Mouse (Mus musculus) gastrocnemius, adult 18-20 months (tissue): Measurements from ENCODE around the gene Cnpy3. TPM values are rescaled to one million over a fixed set of nuclear protein-coding genes. Genes with fewer than 3 reads are reported as not detected.
"Not testable (repeated sequence)": the region's sequence is repeated elsewhere in the genome, so short reads cannot be mapped to it uniquely, and the experiment has no call there.

Source experiments
- DNase-seq: peaks from one replicate; pipeline ENCODE4 v3.0.0; 2021; ENCODE audit warnings: low spot score
- total RNA-seq, 2 experiments: library from RNA; stranded (reverse); gene quantifications; 2 replicates each; pipeline ENCODE4 v1.2.3; 2021

The Cnpy3 gene
- total RNA-seq, 2 experiments from 2014 or later, result 7.0 to 8.2 TPM

GRCm38 (mm10) chr17:46767868-46768267 lies 15.9 kb upstream of the Cnpy3 start:
- no peak for DNase-seq

GRCm38 (mm10) chr17:46764916-46765315 lies 12.9 kb upstream of the Cnpy3 start:
- DNase-seq, result not testable (repeated sequence)

- DNase-seq, result no peak
These were observed 11.5 kb upstream of the Cnpy3 start, which contains the start of gene Ptcra for GRCm38 (mm10) chr17:46763544-46763943. Gene Ptcra, minus strand, starts transcription at chr17:46763712.

GRCm38 (mm10) chr17:46758753-46759152 lies 6.7 kb upstream of the Cnpy3 start:
- no peak for DNase-seq

- DNase-seq, result peak; percentile 32
These were observed 789 bp downstream of the Cnpy3 start for GRCm38 (mm10) chr17:46751056-46751793.

GRCm38 (mm10) chr17:46750580-46750979 lies 1.4 kb downstream of the Cnpy3 start:
- DNase-seq, result no peak

GRCm38 (mm10) chr17:46749282-46749681 lies 2.7 kb downstream of the Cnpy3 start:
- DNase-seq, result no peak

DNA sequence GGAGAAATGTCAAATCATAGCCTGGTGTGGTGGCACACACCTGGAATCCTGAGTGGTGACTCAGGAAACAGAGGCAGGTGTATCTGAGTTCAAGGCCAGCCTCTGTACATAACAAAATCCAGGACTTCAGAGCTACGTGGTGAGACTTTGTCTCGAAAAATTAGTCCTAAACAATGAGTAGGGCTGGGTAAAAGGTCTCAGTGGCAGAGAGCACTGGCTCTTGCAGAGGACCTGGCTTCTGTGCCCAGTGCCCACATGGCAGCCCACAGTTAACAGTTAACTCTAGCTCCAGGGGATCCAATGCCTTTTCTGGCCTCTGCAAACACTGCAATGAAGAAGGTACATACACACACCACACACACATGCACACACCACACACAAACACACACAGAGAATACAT lies 4.2 kb downstream of the Cnpy3 start:
- DNase-seq, result no peak

DNA sequence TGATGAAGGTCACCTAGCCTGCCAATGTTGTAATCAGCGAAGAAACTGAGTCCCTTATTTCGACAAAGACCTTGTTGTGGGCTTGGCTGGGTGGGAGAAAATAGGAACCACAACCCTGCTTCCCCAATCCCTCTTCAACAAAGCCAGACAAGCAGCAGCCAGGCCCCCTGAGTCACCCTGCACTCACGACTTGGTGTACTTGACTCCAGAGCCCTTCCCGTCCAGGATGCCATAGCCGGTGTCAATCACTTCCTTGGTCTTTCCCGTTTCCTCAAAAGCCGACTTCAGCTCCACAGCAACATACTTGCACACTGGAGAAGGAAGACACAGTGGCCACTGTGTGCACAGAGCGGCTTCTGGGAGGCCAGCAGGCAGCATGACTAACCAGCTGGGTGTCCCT lies 4.8 kb downstream of the Cnpy3 start:
- DNase-seq, result no peak

GRCm38 (mm10) chr17:46745506-46745905 lies 6.5 kb downstream of the Cnpy3 start:
- no peak for DNase-seq

DNA sequence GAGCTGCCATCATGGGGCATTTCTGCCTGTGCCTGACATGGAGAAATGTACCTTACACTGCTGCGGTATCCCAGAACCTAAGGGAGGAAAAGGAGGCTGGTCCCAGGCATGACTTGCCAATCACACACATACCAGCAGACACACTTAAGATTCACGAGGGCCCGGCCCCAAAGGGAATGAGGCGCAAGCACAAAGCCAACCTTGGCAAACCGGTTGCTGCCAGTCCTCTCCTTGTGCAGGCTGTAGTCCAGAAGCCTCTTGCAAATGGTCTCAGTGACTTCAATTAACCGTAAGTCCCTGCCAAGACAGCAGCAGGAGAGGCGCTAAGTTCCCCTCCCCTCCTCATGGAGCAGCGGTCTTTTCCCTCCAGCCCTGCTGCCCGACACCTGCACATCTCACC lies 9.0 kb downstream of the Cnpy3 start:
- no peak for DNase-seq

DNA sequence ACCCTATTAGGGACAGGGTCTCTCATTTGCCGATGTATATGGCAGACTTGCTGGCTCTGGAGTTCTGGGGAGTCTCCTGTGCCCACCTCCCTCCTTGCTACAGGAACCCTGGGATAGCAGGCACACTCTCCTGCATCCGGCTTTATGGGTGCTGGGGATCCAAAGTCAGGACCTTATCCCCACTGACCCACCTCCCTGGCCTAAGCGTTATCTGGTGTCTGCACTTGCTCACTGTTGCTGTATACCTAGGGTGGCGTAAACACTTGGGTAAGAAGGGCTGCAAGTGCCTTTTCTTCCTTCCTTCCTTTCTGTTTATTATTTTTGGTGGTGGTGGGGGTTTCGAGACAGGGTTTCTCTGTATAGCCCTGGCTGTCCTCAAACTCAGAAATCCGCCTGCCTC lies 10.7 kb downstream of the Cnpy3 start:
- no peak for DNase-seq

- DNase-seq, result no peak
These were observed 15.9 kb downstream of the Cnpy3 start for GRCm38 (mm10) chr17:46736160-46736559.

DNA sequence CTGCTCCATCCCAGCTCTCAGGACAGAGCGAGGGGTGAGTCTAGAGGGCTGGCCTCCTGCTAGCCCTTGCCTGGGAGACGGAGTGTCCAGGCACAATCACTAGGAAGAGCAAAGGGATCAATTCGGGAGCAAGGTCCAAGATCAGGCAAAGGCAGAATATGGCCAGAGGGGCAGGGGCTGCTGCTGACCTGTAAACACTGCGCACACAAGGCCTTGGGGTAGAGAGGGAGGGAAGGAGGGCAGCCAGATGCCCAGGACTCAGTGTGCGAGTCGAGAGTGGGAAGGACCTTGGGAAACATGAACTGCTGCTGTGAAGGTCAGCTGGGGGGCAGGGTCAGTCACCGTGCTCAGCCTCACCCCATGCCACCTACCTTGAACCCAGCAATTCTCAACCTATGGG lies 16.7 kb downstream of the Cnpy3 start:
- DNase-seq, result no peak

GRCm38 (mm10) chr17:46734055-46734454 lies 18.0 kb downstream of the Cnpy3 start:
- DNase-seq, result no peak

GRCm38 (mm10) chr17:46728904-46729318 lies 23.1 kb downstream of the Cnpy3 start, which contains the start of gene Gnmt:
Gene Gnmt, minus strand, starts transcription at chr17:46729168.
- no peak for DNase-seq

- no peak for DNase-seq
These were observed 23.5 kb downstream of the Cnpy3 start for GRCm38 (mm10) chr17:46728496-46728895.

- no peak for DNase-seq
These were observed 24.0 kb downstream of the Cnpy3 start for GRCm38 (mm10) chr17:46728021-46728420.

DNA sequence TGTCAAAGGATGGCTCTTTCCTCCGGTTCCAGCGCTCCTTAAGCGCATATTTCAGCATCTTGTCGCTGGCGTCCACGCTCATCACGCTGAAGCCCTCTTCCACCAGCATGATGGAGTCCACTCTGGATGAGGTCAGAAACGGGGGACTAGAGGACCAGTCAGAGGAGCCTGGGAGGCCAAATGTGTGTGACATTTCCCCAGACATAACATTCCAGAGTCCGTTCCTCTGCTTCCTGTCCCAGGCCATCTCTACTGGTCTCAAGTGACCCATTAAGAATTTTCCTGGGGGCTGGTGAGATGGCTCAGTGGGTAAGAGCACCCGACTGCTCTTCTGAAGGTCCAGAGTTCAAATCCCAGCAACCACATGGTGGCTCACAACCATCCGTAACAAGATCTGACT lies 24.7 kb downstream of the Cnpy3 start:
- no peak for DNase-seq

DNA sequence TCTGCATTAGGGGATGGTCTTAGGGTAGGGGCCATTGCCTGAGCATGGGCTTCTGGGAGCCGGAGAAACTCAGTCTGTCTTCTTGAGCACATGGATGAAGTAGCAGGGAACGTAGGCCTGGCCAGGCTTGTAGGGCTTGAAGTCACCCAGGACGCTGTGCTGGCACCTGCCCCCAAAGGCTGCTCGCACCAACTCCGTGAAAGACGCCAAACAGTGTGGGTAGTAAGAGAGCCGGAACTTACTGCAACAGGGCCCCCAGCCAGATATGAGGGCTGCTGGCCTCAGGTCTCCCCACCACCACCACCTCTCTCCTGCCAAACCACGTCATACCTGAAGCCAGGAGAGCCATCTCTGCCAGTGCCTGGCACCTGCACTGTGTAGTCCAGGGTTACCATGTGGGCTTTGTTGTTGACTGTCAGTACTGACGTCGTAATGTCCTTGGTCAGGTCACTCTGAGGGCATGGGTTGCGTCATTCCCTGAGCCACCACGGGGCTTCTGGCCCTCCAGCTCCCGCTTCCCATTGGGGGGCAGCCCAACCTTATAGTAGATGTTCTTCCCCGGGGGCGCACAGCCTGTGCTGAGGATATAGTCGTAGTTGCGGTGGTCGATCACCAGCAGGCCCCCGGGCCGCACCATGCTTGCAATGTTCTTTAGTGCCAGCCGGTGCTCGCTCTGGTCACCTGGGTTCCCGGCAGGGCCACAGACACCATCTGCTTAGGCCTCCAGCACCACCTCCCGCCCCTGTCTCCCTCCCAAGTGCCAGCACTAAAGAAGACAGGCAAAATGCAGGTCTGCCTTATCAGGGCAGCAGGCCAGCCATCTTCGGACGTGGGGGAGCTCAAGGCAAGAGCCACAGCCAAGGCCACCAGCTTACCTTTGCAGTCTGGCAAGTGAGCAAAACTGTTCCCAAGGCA lies 26.0 kb downstream of the Cnpy3 start:
- no peak for DNase-seq

DNA sequence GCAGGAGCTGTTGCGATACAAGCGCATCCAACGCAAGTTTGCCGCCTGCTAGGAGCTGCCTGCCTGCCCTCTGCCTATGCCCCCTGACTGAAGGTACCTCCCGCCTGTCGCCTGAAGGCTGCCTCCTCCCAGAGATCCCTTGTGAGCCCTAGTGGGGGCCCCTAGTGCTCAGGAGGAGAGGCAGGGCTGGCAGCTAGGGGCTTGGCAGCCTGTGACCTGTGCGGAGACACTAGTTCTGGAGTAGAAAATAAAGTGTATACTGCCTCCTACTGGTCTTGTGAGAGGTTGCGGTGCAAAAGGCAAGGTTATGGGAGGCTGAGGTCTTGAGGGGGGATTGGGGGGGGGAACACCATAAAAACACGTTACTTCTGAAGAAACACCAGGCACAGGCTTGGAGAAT lies 26.7 kb downstream of the Cnpy3 start:
- DNase-seq, result peak; percentile 24

- no peak for DNase-seq
These were observed 27.4 kb downstream of the Cnpy3 start for GRCm38 (mm10) chr17:46724477-46725084.
